Mouse (Mus musculus): ENCODE results near the gene Def8. TPM values are rescaled to one million over a fixed set of nuclear protein-coding genes. Genes with fewer than 3 reads are reported as not detected.
"Not testable (repeated sequence)": the region's sequence is repeated elsewhere in the genome, so short reads cannot be mapped to it uniquely, and the experiment has no call there.

Def8 gene
- polyA plus RNA-seq, 1 experiment from 2014 or later, result 47.4 TPM

DNA sequence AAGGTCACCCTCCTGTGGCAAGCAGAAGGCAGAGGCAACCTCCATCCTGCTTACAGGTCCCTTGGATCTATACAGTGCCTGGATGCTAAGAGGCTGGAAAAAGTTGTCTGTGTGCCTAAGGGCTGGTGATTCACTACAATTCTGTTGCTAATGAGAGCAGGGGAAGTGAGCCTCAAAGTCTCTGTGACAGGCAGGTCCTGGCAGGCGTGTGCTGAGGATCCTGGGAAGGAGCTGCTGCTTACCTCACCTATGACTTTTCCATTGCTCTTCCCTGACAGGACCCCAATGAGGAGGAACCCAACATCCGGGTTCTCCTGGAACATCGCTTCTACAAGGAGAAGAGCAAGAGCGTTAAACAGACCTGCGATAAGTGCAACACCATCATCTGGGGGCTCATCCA, 30.6 kb downstream of the Def8 start:
- Histone ChIP-seq H3K9ac (replicated peaks; ENCODE audit: low read depth, low read length) (no peak overlapping the region), H3K4me3 (ENCODE audit: low read depth, low read length) (no peak overlapping the region), H3K27ac (ENCODE audit: low read depth, low read length) (no peak overlapping the region), H3K9me3 (ENCODE audit: control insufficient read depth, low read length) (no peaks in the 10 kb centered on the region), H3K36me3 (ENCODE audit: control insufficient read depth, insufficient read depth, low read length) (peaks cover 66% of the 10 kb centered on the region), H3K4me2 (ENCODE audit: low read depth, low read length) (no peak overlapping the region), H3K4me1 (ENCODE audit: control insufficient read depth, insufficient read depth, low read length) (no peaks in the 10 kb centered on the region), H3K27me3 (ENCODE audit: control insufficient read depth, insufficient read depth, low read length) (no peaks in the 10 kb centered on the region)
- ATAC-seq (ENCODE audit: low read depth), result no peak
- WGBS, result 78% methylated on average over 5 of the region's 5 CpGs

DNA sequence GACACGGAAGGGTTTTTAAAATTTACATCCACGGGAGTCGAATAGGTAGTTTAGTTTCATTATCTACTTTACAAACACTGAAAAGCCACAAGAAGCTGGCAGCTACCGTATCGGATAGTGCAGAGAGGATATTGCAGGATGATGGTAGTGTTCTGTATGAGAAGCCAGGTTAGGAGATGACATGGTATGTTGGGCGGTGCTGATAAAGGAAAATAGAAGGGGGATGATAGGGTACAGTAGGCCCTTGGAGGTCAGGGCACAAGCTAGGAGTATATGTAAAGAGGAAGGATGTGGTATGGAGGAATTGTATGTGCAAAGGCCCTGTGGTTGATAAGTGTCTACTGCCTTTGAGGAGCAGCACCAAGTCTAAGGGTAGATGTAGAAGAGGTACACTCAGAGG, 31.2 kb downstream of the Def8 start:
- WGBS, result 96% methylated on average over 6 of the region's 6 CpGs
- no peak overlapping the region for H3K4me2 ChIP-seq (ENCODE audit: low read depth, low read length)

DNA sequence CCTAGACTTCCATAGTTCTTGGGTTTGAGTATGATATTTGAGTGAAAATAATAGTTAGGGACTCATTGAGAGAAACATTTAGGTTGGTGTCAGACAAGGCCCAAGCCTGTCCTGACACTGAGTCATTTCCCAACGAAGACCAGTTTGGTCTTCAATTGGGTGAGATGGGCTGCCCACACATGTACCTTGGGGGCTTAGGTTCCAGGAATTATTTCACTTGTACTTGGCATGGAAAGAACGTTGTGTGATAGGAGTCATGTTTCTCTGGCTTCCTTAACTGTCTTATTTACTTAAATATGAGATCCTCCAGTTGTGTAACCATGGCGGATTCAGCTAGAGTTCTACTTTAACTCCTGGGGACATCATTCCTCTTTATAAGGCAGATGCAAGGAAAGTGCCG, 40.3 kb downstream of the Def8 start:
- no peak overlapping the region for H3K4me3 ChIP-seq (ENCODE audit: low read depth, low read length)
- H3K27me3 ChIP-seq (ENCODE audit: control insufficient read depth, insufficient read depth, low read length), result no peaks in the 10 kb centered on the region
- 91% methylated on average over 4 of the region's 4 CpGs for whole genome bisulfite sequencing
- H3K9me3 ChIP-seq (ENCODE audit: control insufficient read depth, low read length), result no peaks in the 10 kb centered on the region
- no peak overlapping the region for H3K9ac ChIP-seq (replicated peaks; ENCODE audit: low read depth, low read length)
- no peak for ATAC-seq (ENCODE audit: low read depth)
- no peak overlapping the region for H3K4me2 ChIP-seq (ENCODE audit: low read depth, low read length)
- H3K27ac ChIP-seq (ENCODE audit: low read depth, low read length), result no peak overlapping the region
- peaks cover 30% of the 10 kb centered on the region for H3K36me3 ChIP-seq (ENCODE audit: control insufficient read depth, insufficient read depth, low read length)
- no peaks in the 10 kb centered on the region for H3K4me1 ChIP-seq (ENCODE audit: control insufficient read depth, insufficient read depth, low read length)

More for the DNA sequence above, 31.2 kb downstream of the Def8 start:
- ATAC-seq (ENCODE audit: low read depth), result no peak
- no peaks in the 10 kb centered on the region for H3K27me3 ChIP-seq (ENCODE audit: control insufficient read depth, insufficient read depth, low read length)
- no peak overlapping the region for H3K9ac ChIP-seq (replicated peaks; ENCODE audit: low read depth, low read length)
- peaks cover 68% of the 10 kb centered on the region for H3K36me3 ChIP-seq (ENCODE audit: control insufficient read depth, insufficient read depth, low read length)
- H3K4me3 ChIP-seq (ENCODE audit: low read depth, low read length), result no peak overlapping the region
- H3K9me3 ChIP-seq (ENCODE audit: control insufficient read depth, low read length), result no peaks in the 10 kb centered on the region
- H3K27ac ChIP-seq (ENCODE audit: low read depth, low read length), result no peak overlapping the region
- no peaks in the 10 kb centered on the region for H3K4me1 ChIP-seq (ENCODE audit: control insufficient read depth, insufficient read depth, low read length)

DNA sequence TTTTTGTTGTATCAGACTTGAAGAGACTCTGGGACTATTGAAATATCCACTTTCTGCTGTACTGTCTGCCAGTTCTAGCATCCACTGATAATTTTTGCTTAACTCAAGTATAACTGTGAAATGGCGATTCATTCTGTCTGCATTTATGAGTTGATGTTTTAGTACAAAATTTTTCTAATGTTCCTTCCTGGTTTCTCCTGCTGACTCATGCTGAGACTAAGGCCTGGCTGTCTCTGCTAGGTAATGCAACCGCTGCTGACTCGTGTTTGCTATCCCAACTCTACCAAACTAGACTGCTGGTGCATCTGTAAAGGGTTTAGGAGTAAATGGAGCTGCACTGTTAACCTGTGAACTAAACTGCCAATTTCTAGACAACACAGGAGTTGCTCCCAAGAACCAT, 44.1 kb downstream of the Def8 start:
- WGBS, result 85% methylated on average over 3 of the region's 3 CpGs
- no peak for ATAC-seq (ENCODE audit: low read depth)

DNA sequence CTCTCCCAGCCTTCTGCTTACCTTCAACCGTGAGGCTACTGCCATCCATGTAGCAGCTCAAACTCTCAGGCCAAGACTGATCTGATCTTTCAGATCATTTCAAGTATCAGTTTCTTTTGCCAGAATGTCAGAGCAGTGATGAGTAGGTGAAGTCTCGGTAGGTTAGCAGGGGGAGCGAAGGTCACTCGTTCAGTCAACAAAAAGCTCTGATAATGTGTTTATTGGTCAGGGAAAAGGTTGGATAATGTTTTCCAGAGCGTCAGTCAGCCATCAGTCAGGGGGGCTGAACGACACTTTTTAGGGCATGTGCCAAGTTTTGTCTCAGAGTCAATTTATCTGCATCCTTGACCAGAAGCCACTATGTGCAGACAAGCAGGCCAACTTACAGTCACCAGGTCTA, 49.7 kb downstream of the Def8 start:
- H3K9me3 ChIP-seq (ENCODE audit: control insufficient read depth, low read length); H3K9ac ChIP-seq (replicated peaks; ENCODE audit: low read depth, low read length); ATAC-seq (ENCODE audit: low read depth); H3K4me1 ChIP-seq (ENCODE audit: control insufficient read depth, insufficient read depth, low read length); H3K4me2 ChIP-seq (ENCODE audit: low read depth, low read length); H3K27me3 ChIP-seq (ENCODE audit: control insufficient read depth, insufficient read depth, low read length); H3K36me3 ChIP-seq (ENCODE audit: control insufficient read depth, insufficient read depth, low read length); H3K4me3 ChIP-seq (ENCODE audit: low read depth, low read length); H3K27ac ChIP-seq (ENCODE audit: low read depth, low read length): not testable (repeated sequence)
- WGBS, result 72% methylated on average over 6 of the region's 6 CpGs

More for the DNA sequence above, 44.1 kb downstream of the Def8 start:
- H3K36me3 ChIP-seq (ENCODE audit: control insufficient read depth, insufficient read depth, low read length), result peaks cover 1% of the 10 kb centered on the region; the same call in 1 of the 2 replicates
- H3K9me3 ChIP-seq (ENCODE audit: control insufficient read depth, low read length), result no peaks in the 10 kb centered on the region
- no peaks in the 10 kb centered on the region for H3K4me1 ChIP-seq (ENCODE audit: control insufficient read depth, insufficient read depth, low read length)
- no peaks in the 10 kb centered on the region for H3K27me3 ChIP-seq (ENCODE audit: control insufficient read depth, insufficient read depth, low read length)
- no peak overlapping the region for H3K27ac ChIP-seq (ENCODE audit: low read depth, low read length)
- H3K9ac ChIP-seq (replicated peaks; ENCODE audit: low read depth, low read length), result no peak overlapping the region
- no peak overlapping the region for H3K4me2 ChIP-seq (ENCODE audit: low read depth, low read length)
- no peak overlapping the region for H3K4me3 ChIP-seq (ENCODE audit: low read depth, low read length)

DNA sequence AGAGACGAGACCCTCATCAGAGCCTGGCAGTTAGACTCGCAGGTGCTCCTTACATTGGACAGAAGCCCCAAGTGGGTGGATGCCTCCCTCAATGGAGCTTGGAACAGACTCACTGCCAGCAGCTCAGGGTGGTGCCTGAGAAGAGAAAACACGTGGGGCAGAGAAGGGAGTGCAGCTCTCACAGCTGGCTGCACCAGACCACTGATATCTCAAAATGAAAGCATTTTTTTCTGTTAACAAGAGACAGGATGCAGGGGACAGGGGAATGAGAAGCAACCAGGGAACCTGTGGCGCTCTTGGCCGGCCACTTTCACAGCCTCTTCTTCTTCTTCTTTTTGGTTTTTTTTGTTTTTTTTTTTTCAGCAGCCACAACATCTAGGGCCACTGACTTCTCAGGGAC, 51.2 kb downstream of the Def8 start:
- not testable (repeated sequence) for H3K4me3 ChIP-seq (ENCODE audit: low read depth, low read length); H3K27me3 ChIP-seq (ENCODE audit: control insufficient read depth, insufficient read depth, low read length); H3K36me3 ChIP-seq (ENCODE audit: control insufficient read depth, insufficient read depth, low read length); H3K4me2 ChIP-seq (ENCODE audit: low read depth, low read length); ATAC-seq (ENCODE audit: low read depth); H3K27ac ChIP-seq (ENCODE audit: low read depth, low read length); H3K4me1 ChIP-seq (ENCODE audit: control insufficient read depth, insufficient read depth, low read length); H3K9ac ChIP-seq (replicated peaks; ENCODE audit: low read depth, low read length); H3K9me3 ChIP-seq (ENCODE audit: control insufficient read depth, low read length)
- 78% methylated on average over 5 of the region's 5 CpGs for WGBS

DNA sequence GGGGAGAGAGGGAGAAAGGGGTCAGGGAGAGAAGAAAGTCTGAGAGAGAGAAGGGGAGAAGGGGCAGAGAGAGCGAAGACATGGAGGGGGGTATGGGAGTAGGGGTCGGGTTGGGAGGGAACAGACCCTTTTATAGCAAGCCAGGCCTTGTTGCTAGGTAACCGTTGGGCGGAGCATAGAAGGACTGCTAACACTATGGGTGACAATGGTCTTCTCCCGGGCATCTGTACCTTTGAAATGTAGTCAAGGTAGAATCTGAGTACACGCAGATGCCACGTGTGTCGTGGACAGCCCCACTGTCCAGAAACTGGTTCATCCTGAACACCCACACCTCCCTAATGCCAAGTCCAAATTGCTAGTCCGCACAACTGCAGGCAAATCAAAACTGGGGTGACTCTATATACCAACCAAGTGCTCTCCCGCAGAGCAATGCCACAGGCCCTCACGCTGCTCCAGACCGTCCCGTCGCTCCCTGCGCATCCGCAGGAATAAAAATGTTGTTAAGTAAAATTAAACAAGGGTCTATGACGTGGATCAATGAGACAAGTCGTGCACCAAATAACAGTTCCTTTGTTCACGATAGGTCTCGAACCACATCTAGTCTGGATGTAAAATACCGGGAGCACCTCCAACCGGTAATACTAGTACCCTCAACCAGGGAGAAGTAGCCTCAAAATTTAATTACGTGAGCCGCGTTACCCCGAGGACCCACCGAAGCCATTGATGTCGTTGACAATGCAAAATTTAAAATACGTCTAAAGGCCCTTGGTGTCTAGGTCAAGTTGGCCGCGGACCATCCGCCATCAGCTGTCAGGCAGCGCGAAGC, 53.8 kb downstream of the Def8 start:
- peak; percentile 53 for ATAC-seq (ENCODE audit: low read depth)
- Histone ChIP-seq H3K4me3 (ENCODE audit: low read depth, low read length) (peak overlapping the region; percentile 71), H3K4me1 (ENCODE audit: control insufficient read depth, insufficient read depth, low read length) (peaks cover 9% of the 10 kb centered on the region), H3K4me2 (ENCODE audit: low read depth, low read length) (peak overlapping the region; percentile 75), H3K36me3 (ENCODE audit: control insufficient read depth, insufficient read depth, low read length) (peaks cover 17% of the 10 kb centered on the region; the same call in 1 of the 2 replicates), H3K27ac (ENCODE audit: low read depth, low read length) (peak overlapping the region; percentile 94), H3K9me3 (ENCODE audit: control insufficient read depth, low read length) (no peaks in the 10 kb centered on the region), H3K27me3 (ENCODE audit: control insufficient read depth, insufficient read depth, low read length) (no peaks in the 10 kb centered on the region), H3K9ac (replicated peaks; ENCODE audit: low read depth, low read length) (peak overlapping the region; percentile 72)
- 7% methylated on average over 34 of the region's 34 CpGs for WGBS

DNA sequence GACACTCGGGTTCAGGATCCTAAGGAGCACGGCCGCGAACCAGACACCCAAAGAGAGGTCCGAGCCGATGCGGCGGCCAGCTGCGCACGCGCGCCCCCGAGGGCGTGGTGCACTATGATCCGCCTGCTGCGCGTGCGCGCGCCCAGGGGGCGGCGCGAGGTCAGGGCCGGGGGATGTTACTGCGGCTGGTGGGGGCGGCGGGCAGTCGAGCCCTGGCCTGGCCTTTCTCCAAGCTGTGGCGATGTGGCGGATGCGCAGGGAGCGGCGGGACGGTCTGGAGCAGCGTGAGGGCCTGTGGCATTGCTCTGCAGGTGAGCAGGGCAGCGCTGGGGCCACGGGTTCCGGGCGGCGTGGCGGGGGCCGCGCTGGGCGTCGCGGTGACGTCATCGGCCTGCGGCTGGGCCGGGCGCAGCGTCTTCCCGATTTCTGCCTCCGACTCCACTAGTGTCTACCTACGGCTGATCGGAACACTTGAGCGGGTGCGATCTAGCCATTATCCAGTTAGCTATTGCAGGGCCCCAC, 54.5 kb downstream of the Def8 start, which contains the start of gene Afg3l1:
Afg3l1 (plus strand) TSS at position 167 of the 522 bp plus-strand sequence.
- Histone ChIP-seq H3K9ac (replicated peaks; ENCODE audit: low read depth, low read length) (peak within 1 kb of the TSS; percentile 72), H3K4me2 (ENCODE audit: low read depth, low read length) (peak within 1 kb of the TSS; percentile 75), H3K27me3 (ENCODE audit: control insufficient read depth, insufficient read depth, low read length) (no peaks in the 10 kb centered on the region), H3K4me1 (ENCODE audit: control insufficient read depth, insufficient read depth, low read length) (peaks cover 9% of the 10 kb centered on the region), H3K4me3 (ENCODE audit: low read depth, low read length) (peak within 1 kb of the TSS; percentile 71), H3K9me3 (ENCODE audit: control insufficient read depth, low read length) (no peaks in the 10 kb centered on the region), H3K36me3 (ENCODE audit: control insufficient read depth, insufficient read depth, low read length) (peaks cover 20% of the 10 kb centered on the region; the same call in 1 of the 2 replicates), H3K27ac (ENCODE audit: low read depth, low read length) (peak within 1 kb of the TSS; percentile 94)
- ATAC-seq (ENCODE audit: low read depth), result peak; percentile 87
- under 1% methylated on average over 52 of the region's 58 CpGs for WGBS

Measured in neural tube, embryonic 14.5 days (tissue).